Mouse (Mus musculus) kidney, postnatal 10 days (tissue): ENCODE results near the gene Gdnf.
A peak's percentile ranks its signal among the peaks of the same experiment; 100 is the strongest.

ENCODE experiments used
- DNase-seq: peaks from one replicate; pipeline ENCODE4 v3.0.0; 2021; ENCODE audit warnings: mixed read lengths

Gene Gdnf

DNA sequence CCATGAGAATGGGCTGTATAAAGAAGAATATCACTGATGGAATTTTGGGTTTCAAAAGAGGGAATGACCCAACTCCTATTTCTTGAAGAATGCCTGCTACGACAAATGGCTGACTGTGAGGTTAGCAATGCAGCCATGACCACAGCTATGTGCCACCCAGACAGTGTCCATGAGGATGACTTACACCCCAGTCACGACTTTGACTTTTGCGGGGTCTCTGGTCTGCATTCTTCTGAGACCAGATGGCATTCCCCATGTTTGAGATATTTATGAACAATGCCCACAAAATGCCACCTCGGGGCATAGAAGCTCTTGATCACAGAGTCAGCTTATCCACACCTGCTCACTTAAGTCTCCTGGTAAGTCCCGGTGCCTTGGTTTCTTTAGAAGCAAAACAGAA lies 52.2 kb downstream of the Gdnf start:
- no peak for DNase-seq

DNA sequence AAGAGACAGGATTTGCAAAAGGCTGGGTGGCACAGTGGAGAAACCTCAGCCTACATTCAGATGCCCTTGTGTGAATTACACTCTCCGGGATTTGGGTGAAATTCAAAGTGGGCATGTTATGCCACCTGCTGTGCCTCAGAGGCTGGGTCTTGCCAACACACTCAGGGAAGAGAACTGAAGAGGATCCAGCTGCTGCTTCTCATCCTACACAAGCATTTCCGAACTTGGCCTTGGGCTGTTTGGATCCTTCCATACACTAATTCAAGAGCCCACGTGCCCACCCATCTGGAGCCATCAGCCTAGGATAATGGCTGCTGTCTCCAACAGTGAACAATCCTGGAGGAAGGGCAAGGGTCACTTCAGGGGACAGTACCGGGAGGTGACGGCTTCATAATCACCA lies 52.7 kb downstream of the Gdnf start:
- DNase-seq: no peak

DNA sequence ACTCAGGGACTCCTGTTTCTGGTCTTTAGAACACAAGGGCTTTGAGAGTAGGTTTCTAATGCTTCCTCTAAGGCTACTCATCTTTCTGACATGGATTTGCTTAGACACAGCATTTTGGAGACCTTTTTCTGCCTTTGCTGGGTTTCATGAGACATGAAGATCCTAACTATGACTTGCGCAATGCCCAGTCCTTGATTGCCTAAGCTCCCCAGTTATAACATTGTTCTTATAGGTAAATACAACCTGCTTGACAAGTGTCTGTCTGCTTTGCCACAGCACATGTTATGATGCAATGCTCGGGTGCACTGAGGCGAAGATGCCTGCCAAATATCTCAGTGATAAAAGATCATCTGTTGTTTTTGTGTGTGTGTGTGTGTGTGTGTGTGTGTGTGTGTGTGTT lies 54.7 kb downstream of the Gdnf start:
- DNase-seq: no peak

DNA sequence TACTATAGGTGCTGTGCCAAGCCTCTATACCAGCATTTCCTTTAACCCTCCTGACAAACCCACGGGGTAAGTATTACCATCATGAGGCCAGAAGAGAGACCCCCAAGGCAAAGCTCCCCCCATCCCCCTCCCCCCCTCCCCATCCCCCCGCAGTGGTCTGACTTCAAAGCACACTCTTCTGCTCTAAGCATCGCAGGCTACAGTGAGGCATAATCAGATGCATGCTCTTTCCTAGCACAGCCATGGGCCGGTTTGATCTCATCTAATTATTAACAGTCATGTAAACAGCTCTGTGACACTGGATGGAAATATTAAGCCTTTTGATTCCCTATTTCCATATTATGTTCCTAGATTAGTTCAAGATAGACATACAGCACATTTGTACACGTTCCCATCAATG lies 61.8 kb downstream of the Gdnf start:
- no peak for DNase-seq

DNA sequence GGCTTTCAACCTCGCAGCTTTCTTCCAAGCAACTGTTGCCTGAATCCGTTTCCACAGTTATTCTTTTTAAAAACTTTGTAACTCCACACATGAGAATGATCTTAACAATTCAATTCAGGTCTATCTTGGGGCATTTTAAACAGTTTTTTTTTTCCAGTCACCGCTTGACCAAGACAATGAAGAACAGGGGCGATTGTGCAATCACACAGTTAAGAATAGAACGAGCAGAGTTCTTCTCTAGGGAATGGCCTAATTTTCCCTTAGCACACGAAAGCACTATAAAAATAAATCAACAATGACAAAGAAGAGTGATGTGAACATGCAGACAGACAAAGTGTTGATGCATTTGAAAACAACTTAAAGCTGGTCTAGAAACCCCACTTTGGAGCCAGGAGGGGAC lies 65.2 kb downstream of the Gdnf start:
- no peak for DNase-seq

DNA sequence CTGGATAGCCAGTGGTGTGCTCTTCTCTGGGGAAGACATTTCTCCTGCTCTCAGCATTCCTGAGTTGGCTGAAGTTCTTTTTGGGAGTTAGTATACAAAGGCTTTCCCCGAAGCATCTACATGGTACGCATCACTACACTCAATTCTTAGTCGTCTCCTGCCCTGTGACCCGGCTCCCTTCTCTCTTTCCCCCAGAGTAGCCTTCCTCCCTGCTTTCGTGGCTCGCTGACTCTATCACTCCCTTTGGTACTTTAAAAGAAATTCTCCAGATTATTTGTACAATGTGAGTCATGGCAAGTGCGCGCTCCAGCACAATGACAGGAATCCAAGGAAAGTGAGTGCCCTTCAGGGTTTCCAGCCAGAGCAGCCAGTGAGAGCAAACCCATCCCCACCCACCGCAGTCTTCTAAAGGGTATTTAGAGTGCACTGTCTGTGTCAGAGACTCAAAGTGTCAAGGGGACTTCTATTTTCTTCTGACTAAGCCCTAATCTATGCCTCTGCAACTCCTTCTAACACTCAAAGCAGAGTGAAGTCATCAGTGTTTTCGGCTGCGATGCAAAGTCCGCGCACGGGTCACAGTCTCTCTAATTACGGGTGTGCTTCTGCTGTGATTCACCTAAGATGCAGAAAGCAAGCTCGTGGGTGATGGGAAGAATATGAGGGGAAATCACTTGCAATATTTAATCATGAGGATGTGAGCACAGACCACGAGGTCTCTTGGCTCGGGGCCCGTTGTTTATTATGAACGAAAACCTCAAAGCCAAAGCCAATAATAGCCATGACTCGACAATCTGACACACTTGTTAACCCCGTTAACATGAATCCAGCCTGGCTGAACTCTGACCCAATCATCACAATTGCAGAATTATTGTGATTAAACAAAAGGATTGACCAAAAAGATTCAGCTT lies 67.2 kb downstream of the Gdnf start:
- peak; percentile 55 for DNase-seq

DNA sequence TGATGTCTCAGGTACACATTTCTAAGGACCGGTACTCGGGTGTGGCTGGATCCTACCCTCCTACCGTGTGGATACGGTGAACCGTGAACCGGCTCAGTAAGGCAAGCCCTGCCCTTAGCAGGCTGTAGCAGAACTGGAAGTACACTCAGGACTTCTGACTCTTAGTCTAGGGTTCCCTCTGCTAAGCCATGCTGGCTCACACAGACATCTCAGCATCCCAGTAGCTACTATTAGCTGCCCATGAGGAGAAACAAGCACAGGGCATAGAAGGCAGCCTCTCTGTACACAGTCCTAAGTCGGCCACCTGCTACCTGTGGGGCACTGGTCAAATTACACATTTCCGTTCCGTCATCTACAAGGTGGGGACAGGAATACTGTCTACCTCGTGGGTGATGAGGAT lies 68.2 kb downstream of the Gdnf start:
- no peak for DNase-seq

DNA sequence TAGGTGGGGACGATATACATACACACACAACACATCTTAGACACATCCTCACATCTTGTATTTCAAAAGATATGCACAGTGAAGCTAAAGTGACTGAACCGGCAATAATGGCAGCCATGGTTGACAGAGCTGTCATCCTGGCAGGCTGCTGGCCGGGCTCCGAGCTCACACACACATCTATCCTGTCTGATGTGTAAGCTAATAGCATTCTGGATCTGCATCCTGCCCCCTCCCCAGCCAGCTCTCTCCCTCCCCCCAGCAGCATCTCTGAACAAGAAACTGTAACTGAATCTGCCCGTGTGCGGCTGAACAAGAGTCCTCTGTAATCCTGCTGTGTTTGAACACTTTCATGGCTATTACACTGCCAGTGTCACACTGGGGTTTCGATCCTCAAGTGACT lies 69.3 kb downstream of the Gdnf start:
- DNase-seq: no peak

DNA sequence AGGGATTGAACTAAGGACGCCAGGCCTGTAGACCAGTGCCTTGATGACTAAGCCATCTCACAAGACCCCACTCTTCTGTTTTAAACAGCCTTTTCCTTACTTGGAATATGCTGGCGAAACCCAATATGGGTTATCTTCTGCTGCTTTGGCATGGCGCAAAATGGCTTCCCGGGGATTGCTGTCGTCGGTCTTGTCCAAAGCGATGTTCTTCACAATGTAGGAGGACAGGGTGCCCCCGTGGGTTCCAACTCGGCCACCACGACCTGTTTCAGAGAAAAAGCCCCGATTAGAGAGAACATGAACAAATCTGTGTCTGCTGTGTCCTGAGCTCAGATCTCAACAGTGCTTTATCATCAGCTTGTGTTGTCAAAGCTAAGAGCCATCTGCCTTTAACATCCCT lies 73.5 kb downstream of the Gdnf start:
- no peak for DNase-seq

DNA sequence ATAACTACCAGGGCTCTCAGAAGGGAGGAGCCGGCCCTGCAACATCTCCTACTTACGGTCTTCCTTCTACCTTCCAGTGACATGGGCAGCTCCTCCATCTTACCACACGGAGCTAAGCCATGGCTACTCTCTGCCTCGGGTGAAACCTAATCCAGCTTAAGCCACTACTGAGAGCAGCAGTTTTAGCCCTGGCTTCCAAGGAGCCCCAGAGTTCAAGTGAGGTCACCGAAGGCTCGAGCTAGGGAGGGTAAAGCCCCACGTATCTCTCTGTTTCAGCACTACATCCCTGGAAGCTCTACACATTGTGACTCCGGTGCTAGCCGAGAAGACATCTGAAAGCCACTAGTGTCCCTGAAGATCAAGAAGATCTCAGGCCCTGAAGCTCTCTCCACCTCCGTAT lies 74.5 kb downstream of the Gdnf start:
- no peak for DNase-seq

DNA sequence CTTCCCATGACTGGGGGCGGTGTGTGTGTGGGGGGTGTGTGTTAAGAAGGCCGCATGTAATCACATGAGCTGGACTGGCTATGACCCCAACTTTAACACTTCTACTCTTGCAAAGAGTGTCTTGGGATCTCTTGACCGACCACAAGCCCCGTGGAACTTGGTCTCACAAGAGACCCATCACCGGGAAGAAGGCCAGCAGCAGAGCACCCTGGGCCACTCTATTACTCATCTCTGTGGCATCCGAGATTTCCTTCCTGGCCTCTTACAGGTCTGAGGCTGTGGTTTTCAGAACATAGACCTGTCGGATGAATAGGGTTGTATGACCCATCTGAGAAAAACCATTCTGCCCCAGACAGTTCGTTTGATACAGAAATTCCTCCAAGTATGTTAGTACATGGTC lies 75.9 kb downstream of the Gdnf start:
- no peak for DNase-seq
